ENCODE assay signal across 8 mouse cellular contexts in genomic region chr17:24220435-24221411, GRCm38 (mm10). TPM values are rescaled to one million over a fixed set of nuclear protein-coding genes. Genes with fewer than 3 reads are reported as not detected.
DNase-seq lines count a peak whose midpoint lies in the region; ATAC-seq lines count a peak whose summit lies in the region.

Gene Tedc2, minus strand, starts transcription at chr17:24220851.

- peak within 1 kb of the TSS; percentile 85 for H3K4me3 ChIP-seq in hindbrain, embryonic 16.5 days (ENCODE audit: low read length)

- WGBS in hindbrain, embryonic 16.5 days = 5% methylated on average over 41 of the region's 41 CpGs

- H3K9me3 ChIP-seq in hindbrain, embryonic 16.5 days (ENCODE audit: control insufficient read depth, low read length) = no peaks in the 10 kb centered on the region

- H3K36me3 ChIP-seq in hindbrain, embryonic 16.5 days (ENCODE audit: control insufficient read depth, insufficient read depth, low read length) = peaks cover 21% of the 10 kb centered on the region

- DNase-seq in ZHBTc4 (ENCODE audit: low read depth, low spot score) = peak; percentile 97
- peak; percentile 70 to 83 for DNase-seq in cerebellum, postnatal 4 days (ENCODE audit: low spot score in 2 of 2)
- DNase-seq in gastrocnemius, adult 18-20 months (ENCODE audit: low spot score) = peak; percentile 97
- peak; percentile 85 to 93 for DNase-seq in left cerebral cortex, adult 18-20 months (ENCODE audit: low spot score in 2 of 2)
- peak; percentile 95 for DNase-seq in lung, postnatal 4 days
- DNase-seq in retina, postnatal 1 day = peak; percentile 97
- DNase-seq in thymus, postnatal 4 days = peak; percentile 89

- H3K4me2 ChIP-seq in hindbrain, embryonic 16.5 days (ENCODE audit: low read length) = peak within 1 kb of the TSS; percentile 85

- peak within 1 kb of the TSS; percentile 84 for H3K9ac ChIP-seq in hindbrain, embryonic 16.5 days (ENCODE audit: low read depth, low read length)

- peak; percentile 95 for ATAC-seq in hindbrain, embryonic 16.5 days

- H3K27me3 ChIP-seq in hindbrain, embryonic 16.5 days (replicated peaks; ENCODE audit: control insufficient read depth, insufficient read depth, low read length) = no peaks in the 10 kb centered on the region

- peak within 1 kb of the TSS; percentile 59 for H3K27ac ChIP-seq in hindbrain, embryonic 16.5 days (ENCODE audit: low read depth, low read length)

- H3K4me1 ChIP-seq in hindbrain, embryonic 16.5 days (ENCODE audit: control insufficient read depth, insufficient read depth, low read depth, low read length) = peaks cover 12% of the 10 kb centered on the region

RNA-seq across cellular contexts. Expression of gene Tedc2, which starts in this region (rescaled TPM):
- 1 to 10 TPM; 1.2 to 1.5 TPM for total RNA-seq in gastrocnemius, adult 18-20 months (2021)
- polyA plus RNA-seq in hindbrain, embryonic 16.5 days (2015; fragmentation: Nextera tagmentation; extraction: Ambion mirVana) = 8.9 and 10.1 TPM in 2 replicates
- 10 to 100 TPM in 1 of 2 experiments, 1 to 10 TPM in 1; 9.0 to 10.4 TPM for total RNA-seq in left cerebral cortex, adult 18-20 months (2021)

Comparison
In these comparisons a context has a peak if more than half of its experiments do, and no peak if none do; other contexts are left out.
1. Peak in every context shown above with its lines: DNase-seq, ATAC-seq, H3K4me3 ChIP-seq and H3K27ac ChIP-seq.